Mouse (Mus musculus) cerebellum, postnatal 10 days (tissue): Measurements from ENCODE around the gene Gm21970.

Experiments
- DNase-seq, 2 experiments: peaks; one replicate each; pipeline ENCODE4 v3.0.0; 2021; ENCODE audit warnings: mixed read lengths in 2 of 2

Gm21970 gene

GRCm38 (mm10) chr16:91466566-91466965 is 75.0 kb downstream of the Gm21970 start:
- no peak for DNase-seq
